Mouse (Mus musculus): ENCODE measurements around the gene Cort.

DNA sequence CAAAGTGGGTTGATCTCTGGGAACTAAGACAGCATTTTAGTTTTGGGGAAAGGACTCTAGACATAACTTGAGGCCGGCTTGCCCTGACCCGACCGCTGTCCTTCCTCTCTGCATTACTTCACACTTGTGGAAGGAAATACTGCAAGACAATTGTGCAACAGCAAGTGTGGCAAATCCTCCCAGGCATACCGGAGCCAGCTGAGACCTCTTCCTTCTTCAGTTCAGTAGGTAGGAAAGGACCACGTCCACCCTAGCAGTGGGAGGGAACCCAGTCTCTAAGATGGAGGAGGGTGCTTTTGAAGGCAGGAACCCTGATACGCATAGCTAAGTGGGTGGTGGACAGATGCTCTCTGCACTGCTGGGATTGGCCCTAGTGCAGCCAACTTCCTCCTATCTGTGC is 29.1 kb upstream of the Cort start:
- TF ChIP-seq POLR2A (IDR thresholded peaks at IDR 0.05; ENCODE audit: control insufficient read depth, extremely low read depth, insufficient read depth, low read length, poor library complexity): no peak
- TF ChIP-seq CTCF (IDR thresholded peaks at IDR 0.05; ENCODE audit: borderline replicate concordance, control insufficient read depth, extremely low read depth, insufficient read depth, low read length, poor library complexity): no peak
